Mouse (Mus musculus) gastrocnemius, adult 2 months (tissue): ENCODE results near the gene Cacnb3. TPM values are rescaled to one million over a fixed set of nuclear protein-coding genes. Genes with fewer than 3 reads are reported as not detected.

ENCODE experiments used
- DNase-seq: peaks from one replicate; pipeline ENCODE4 v3.0.0; 2022
- H3K27ac ChIP-seq: fragments of 200-600 bp; 2 replicates; pipeline ENCODE4 v1.8.1; 2022; ENCODE audit warnings: mild to moderate bottlenecking
- H3K4me3 ChIP-seq: fragments of 200-600 bp; 2 replicates; pipeline ENCODE4 v1.8.1; 2022; ENCODE audit warnings: mild to moderate bottlenecking, moderate library complexity
- CTCF ChIP-seq: fragments of 200-600 bp; IDR thresholded peaks from 2 replicates; pipeline ENCODE4 v1.8.1; 2022; ENCODE audit warnings: antibody characterized with exemption, mild to moderate bottlenecking, moderate library complexity
- intact Hi-C: fragments of 180-260 bp; cut with DNase I; formaldehyde crosslinking; loops from one replicate; pipeline ENCODE4 v1.15.1; 2025
- total RNA-seq, 2 experiments: library from RNA; stranded (reverse); gene quantifications; 2 replicates each; pipeline ENCODE4 v1.2.3; 2021

The Cacnb3 gene
- total RNA-seq, 2 experiments from 2014 or later = 1.8 to 2.2 TPM

DNA sequence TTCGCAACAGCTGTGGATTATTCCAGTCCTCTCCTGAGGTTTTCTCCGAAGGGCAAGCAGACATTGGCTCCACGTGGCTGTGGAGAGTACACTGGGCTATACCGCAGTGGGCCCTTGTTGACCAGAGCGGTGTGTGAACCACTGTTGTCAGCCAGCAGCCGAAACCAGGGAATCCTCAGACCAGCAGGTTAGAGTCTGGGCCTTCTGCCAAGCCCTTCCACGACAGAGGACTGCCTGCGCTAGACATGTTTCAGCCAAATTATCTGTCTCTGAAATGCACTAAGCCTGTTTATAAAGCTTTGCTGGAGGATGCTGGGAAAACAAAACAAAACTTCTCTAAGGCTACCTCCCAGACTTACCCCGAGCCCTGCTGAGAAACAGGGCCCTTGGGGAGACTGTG, 16.1 kb upstream of the Cacnb3 start:
- peak; percentile 63 for DNase-seq
- no peak overlapping the region for H3K27ac ChIP-seq
- H3K4me3 ChIP-seq = no peak overlapping the region
- intact Hi-C loops = no loop called here
- TF ChIP-seq CTCF = no peak

- no peak for DNase-seq
- TF ChIP-seq CTCF = no peak
- intact Hi-C loops = no loop called here
These were observed 15.7 kb upstream of the Cacnb3 start for GRCm38 (mm10) chr15:98614971-98615370.

DNA sequence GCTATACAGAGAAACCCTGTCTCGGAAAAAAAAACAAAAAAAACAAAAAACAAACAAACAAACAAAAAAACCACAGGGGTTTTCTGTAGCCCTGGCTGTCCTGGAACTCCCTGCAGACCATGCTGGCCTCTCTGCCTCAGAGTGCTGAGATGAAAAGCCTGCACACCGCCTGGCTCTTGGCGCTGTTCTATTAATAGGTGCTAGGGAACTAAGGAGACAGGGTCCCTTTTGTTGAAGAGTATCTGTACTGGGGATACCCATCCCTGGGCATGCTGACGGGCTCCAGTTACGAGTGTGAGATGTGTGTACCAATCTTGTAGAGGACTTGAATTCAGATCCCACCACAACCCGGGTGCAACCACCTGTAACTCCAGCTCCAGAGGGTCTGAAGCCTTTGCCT, 14.9 kb upstream of the Cacnb3 start:
- Histone ChIP-seq H3K4me3 (no peak overlapping the region), H3K27ac (peak overlapping the region; percentile 51; the same call in 1 of the 2 replicates)
- DNase-seq = no peak
- no peak for TF ChIP-seq CTCF
- intact Hi-C loops = loop anchor here (2.0 kb wide), 1 partner anchor 105 kb away; no protein-coding TSS in a partner anchor

More at GRCm38 (mm10) chr15:98614971-98615370, 15.7 kb upstream of the Cacnb3 start:
- Histone ChIP-seq H3K27ac (no peak overlapping the region), H3K4me3 (no peak overlapping the region)

DNA sequence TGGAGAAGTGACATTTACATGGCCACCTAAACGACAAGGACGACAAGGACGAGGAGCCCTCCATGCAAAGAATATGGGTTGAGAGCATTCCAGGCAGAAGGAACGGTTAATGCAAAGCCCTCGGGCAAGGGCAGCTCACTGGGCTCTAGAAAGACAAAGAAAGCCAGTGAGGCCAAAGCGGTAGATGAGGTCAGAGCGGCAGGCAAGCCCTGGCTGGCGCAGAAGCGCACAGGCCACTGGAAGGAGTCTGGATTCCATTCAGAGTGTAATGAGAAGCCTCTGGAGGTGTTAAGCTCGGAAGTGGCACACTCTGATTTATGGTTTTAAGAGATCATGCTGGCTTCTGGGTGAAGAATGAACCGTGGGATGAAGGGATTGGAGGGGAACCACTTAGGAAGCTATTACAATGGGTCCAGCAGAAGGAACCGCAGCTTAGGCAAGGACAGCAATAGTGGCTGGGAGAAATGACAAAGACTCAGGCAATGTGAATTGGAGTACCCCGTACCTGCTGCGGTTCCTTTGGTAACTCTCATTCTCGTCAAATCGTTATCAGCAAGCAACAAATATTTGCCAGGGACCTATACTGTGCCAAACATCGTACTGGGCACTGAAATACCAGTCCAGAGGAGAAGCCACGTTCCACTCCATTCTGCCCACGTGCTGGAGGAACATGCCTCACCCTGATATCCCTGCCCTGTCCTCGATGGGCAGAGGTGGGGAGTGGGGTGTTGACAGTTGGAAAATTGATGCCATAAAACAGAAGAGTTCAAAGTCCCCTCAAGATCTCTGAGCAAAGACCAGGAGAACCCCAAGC, 14.1 kb upstream of the Cacnb3 start:
- intact Hi-C loops = loop anchor here (1.0 to 2.0 kb wide), 2 partner anchors 36 to 106 kb away; no protein-coding TSS in a partner anchor
- no peak for TF ChIP-seq CTCF
- peak; percentile 72 for DNase-seq
- Histone ChIP-seq H3K27ac (peak overlapping the region; percentile 51), H3K4me3 (peak overlapping the region; percentile 42)

DNA sequence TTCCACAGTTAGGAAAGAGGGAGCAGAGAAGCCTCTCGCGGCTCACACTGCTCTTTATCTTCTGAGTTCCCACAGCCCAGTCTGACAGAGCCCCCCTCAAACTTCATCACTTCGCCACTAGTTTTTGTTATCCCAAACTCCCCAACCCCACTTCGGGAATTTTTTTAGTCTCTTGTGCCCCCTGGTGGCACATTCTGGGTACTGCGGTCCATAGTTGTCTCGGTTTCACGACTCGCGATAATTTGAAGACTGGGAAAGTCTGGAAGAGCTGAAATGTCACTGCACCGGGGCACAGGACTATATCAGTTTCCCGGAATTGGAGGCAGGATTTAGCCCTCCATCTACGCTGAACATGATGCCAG, 13.5 kb upstream of the Cacnb3 start:
- intact Hi-C loops = loop anchor here (1.0 to 2.0 kb wide), 2 partner anchors 37 to 106 kb away; no protein-coding TSS in a partner anchor
- DNase-seq = peak; percentile 81
- peak; percentile 96 for TF ChIP-seq CTCF
- H3K4me3 ChIP-seq = peak overlapping the region; percentile 42
- H3K27ac ChIP-seq = peak overlapping the region; percentile 31

GRCm38 (mm10) chr15:98622199-98622598, 8.4 kb upstream of the Cacnb3 start:
- intact Hi-C loops = no loop called here
- H3K27ac ChIP-seq = no peak overlapping the region
- H3K4me3 ChIP-seq = no peak overlapping the region
- no peak for DNase-seq
- no peak for TF ChIP-seq CTCF

DNA sequence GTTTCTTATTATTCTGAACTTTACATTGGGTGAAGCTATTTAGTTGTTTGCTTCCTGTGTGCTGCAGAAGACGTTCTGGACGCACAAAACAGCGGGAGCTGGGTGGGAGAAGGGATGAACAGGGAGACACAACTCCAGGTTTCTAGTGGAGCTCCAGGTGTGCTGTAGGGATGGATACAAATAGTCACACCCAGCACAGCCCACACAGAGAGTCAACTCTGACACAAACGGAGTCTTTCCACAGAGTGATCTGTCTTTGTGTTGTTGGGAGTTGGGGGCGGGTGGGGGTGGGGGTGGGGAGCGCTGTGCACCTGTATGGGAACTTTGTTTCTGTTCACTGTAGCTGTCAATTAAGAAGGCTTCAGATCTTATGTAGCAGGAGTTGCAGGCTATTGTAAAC, 7.9 kb upstream of the Cacnb3 start:
- no peak for DNase-seq
- no peak for TF ChIP-seq CTCF
- intact Hi-C loops = no loop called here
- Histone ChIP-seq H3K4me3 (no peak overlapping the region), H3K27ac (no peak overlapping the region)

DNA sequence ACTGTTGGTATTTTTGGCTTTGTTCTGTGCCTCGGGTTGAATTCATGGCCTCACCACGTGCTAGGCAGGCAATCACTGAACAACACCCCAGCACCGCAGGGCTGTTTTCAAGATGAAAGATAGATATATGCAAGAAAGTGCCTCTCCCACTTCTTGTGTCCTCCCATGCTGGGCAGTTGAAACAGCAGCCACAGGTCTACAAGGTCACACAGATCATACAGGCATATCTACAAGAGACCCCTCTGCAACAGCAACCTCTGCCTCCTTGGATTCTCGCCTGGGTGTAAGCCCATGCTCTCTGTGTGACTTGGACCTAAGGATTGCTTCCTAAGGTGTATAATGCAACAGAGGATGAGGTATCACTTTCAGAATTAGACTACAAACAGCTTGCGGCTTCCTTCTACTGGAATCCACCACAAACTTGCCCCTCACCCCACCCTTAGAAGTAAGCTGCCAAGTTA, 7.2 kb upstream of the Cacnb3 start:
- DNase-seq = peak; percentile 12
- H3K4me3 ChIP-seq = no peak overlapping the region
- H3K27ac ChIP-seq = no peak overlapping the region
- intact Hi-C loops = no loop called here
- no peak for TF ChIP-seq CTCF

DNA sequence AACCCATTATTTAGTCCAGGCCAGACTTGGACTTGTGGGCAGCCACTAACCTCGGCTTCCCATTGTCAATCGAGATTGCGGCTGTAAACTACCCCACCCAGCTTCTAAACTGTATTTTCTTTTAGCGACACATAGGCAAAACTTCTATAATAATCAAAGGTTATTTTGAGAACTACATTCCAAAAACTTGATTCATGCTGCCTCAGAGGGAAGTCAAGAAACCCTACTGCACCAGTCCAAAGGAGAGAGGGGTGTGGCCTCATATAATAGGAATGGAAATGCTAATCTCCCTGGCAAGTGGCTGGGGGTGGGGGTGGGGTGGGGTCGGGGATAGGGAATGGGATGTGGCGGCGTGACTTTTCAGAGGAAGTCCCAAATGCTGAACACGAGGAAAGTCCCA, 4.6 kb upstream of the Cacnb3 start:
- H3K27ac ChIP-seq = no peak overlapping the region; the same call in 1 of the 2 replicates
- DNase-seq = no peak
- no peak overlapping the region for H3K4me3 ChIP-seq
- intact Hi-C loops = no loop called here
- TF ChIP-seq CTCF = no peak

DNA sequence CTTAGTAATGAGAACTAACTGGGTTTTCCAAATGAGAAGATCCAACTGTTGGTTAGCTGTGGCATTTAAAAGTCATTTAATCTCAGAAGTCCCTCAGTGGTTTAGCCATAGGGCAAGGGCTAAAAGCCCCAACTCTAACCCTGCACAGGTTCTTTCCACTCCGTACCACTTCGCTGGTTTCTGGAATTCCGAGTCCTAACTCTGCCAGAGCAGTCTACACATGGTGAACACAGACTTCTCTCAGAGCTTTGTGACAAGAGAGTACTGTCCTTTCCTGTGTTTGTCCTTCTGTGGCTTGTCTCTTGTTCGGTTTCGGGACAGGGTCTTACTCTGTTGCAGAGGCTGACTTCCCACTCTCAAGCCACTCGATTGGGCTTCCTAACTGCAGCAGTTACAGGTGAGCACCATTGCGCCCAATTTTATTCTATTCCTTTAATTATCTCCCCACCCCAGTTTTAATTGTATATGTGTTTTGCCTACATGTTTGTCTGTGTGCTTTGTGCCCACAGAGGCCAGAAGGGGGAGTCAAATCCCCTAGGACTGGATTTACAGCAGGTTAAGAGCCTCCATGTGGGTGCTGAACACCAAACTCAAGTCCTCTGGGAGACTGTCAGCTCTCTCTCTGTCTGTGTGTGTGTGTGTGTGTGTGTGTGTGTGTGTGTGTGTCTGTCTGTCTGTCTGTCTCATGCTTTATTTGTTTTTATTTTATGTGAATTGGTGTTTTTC, 4.0 kb upstream of the Cacnb3 start:
- Histone ChIP-seq H3K27ac (peak overlapping the region; percentile 46; the same call in 1 of the 2 replicates), H3K4me3 (no peak overlapping the region)
- intact Hi-C loops = no loop called here
- TF ChIP-seq CTCF = no peak
- no peak for DNase-seq

DNA sequence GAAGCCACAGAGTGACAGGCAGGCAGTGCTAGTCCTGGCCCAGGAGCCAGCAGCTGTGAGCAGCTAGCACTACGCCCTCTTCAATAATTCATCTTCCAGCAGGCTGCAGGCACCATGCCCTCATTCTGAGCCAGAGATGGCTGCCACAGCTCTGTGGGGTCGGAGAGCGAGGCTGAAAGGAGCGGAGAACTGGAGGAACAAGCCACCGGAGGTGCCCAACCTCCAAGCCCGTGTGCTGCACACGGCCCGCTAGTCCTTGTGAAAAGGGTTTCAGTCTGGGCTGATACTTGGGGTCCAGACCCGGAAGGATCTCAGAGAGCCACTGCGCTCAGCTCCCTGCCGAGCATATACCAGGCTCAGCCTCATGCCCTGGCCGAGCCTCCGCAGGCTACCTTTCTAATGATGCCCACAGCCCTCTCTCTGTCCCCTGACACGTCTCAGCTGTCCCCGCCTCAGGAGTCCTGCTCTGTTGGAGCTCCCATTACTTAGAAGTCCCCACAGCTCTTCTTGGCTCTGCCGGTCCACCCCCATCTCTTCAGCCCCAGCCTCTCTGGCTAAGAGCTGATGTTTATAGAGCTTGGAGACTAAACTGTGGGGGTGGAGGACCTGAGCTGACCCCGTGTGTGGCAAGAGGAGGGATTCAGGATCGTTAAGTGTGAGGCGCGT, 1.9 kb upstream of the Cacnb3 start:
- H3K27ac ChIP-seq = peak overlapping the region; percentile 89
- TF ChIP-seq CTCF = no peak
- DNase-seq = peak; percentile 72
- intact Hi-C loops = no loop called here
- H3K4me3 ChIP-seq = peak overlapping the region; percentile 64

DNA sequence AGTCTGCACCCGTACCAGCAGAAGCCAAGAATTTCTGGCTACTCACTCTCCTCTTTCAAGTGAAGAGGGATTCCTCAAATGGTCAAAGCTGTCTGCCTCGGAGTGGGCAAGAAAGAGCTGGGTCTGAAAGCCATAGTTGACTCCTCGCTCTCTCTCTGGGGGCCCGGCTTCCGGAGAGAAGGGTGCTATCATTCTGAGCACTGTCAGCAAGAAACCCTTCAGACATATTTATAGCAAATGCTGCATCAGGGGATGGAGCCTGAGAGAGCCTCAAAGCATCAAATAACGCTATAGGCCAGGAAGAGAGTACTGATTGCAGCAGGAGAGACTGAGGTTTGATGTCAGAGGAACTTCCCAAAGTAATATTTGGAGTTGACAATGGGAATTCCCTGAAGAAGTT, 1.2 kb upstream of the Cacnb3 start:
- Histone ChIP-seq H3K4me3 (peak overlapping the region; percentile 64), H3K27ac (peak overlapping the region; percentile 89)
- peak; percentile 52 for DNase-seq
- intact Hi-C loops = no loop called here
- no peak for TF ChIP-seq CTCF
